Mouse (Mus musculus): ENCODE results near the gene Mpped2.

GRCm38 (mm10) chr2:106692405-106692782, 675 bp upstream of the Mpped2 start:
- no peak for TF ChIP-seq CTCF (IDR thresholded peaks at IDR 0.05; ENCODE audit: control insufficient read depth, insufficient read depth, insufficient read length)
- TF ChIP-seq MAX (IDR thresholded peaks at IDR 0.05): no peak
- no peak for TF ChIP-seq USF1 (IDR thresholded peaks at IDR 0.05; ENCODE audit: low read depth)
- TF ChIP-seq MYOG (IDR thresholded peaks at IDR 0.05; ENCODE audit: control insufficient read depth, extremely low read depth, insufficient read length): no peak
- no peak for TF ChIP-seq CEBPB (IDR thresholded peaks at IDR 0.05; ENCODE audit: low read depth)
